Mouse (Mus musculus): ENCODE measurements around the gene Il17ra. TPM values are rescaled to one million over a fixed set of nuclear protein-coding genes. Genes with fewer than 3 reads are reported as not detected.

The Il17ra gene
- polyA plus RNA-seq, 1 experiment from 2014 or later: 3.0 TPM

- Histone ChIP-seq H3K9me3 (replicated peaks) (no peaks in the 10 kb centered on the region), H3K27ac (no peak overlapping the region), H3K4me3 (no peak overlapping the region), H3K4me1 (peaks cover 12% of the 10 kb centered on the region), H3K27me3 (ENCODE audit: low read depth, poor library complexity, severe bottlenecking) (no peaks in the 10 kb centered on the region), H3K36me3 (peaks cover 49% of the 10 kb centered on the region)
- DNase-seq (ENCODE audit: low spot score): no peak
- 94% methylated on average over 5 of the region's 5 CpGs for WGBS
Observed at GRCm38 (mm10) chr6:120524796-120525195, 61.7 kb downstream of the Il17ra start.

GRCm38 (mm10) chr6:120529123-120529522 is 66.1 kb downstream of the Il17ra start:
- peaks cover 26% of the 10 kb centered on the region for H3K4me1 ChIP-seq
- DNase-seq (ENCODE audit: low spot score): no peak
- 87% methylated on average over 4 of the region's 4 CpGs for WGBS
- no peak overlapping the region for H3K4me3 ChIP-seq
- H3K36me3 ChIP-seq: peaks cover 12% of the 10 kb centered on the region
- H3K27me3 ChIP-seq (ENCODE audit: low read depth, poor library complexity, severe bottlenecking): no peaks in the 10 kb centered on the region
- no peaks in the 10 kb centered on the region for H3K9me3 ChIP-seq (replicated peaks)
- no peak overlapping the region for H3K27ac ChIP-seq

GRCm38 (mm10) chr6:120531020-120531965 is 68.2 kb downstream of the Il17ra start, which contains the start of gene Hdhd5:
Gene Hdhd5 (minus strand): TSS chr6:120531319.
- Histone ChIP-seq H3K36me3 (peaks cover 8% of the 10 kb centered on the region), H3K27me3 (ENCODE audit: low read depth, poor library complexity, severe bottlenecking) (no peaks in the 10 kb centered on the region), H3K27ac (peak within 1 kb of the TSS; percentile 94), H3K4me3 (peak within 1 kb of the TSS; percentile 98), H3K4me1 (peaks cover 26% of the 10 kb centered on the region), H3K9me3 (replicated peaks) (no peaks in the 10 kb centered on the region)
- 1% methylated on average over 75 of the region's 75 CpGs for WGBS
- DNase-seq (ENCODE audit: low spot score): peak; percentile 96

- 84% methylated on average over 1 of the region's 1 CpGs for WGBS
- DNase-seq (ENCODE audit: low spot score): no peak
- H3K27me3 ChIP-seq (ENCODE audit: low read depth, poor library complexity, severe bottlenecking): no peaks in the 10 kb centered on the region
- no peak overlapping the region for H3K4me3 ChIP-seq
- peaks cover 8% of the 10 kb centered on the region for H3K36me3 ChIP-seq
- no peaks in the 10 kb centered on the region for H3K9me3 ChIP-seq (replicated peaks)
- no peak overlapping the region for H3K27ac ChIP-seq
- H3K4me1 ChIP-seq: peaks cover 26% of the 10 kb centered on the region
Observed at GRCm38 (mm10) chr6:120532594-120532993, 69.5 kb downstream of the Il17ra start.

GRCm38 (mm10) chr6:120536337-120536736 is 73.3 kb downstream of the Il17ra start:
- no peaks in the 10 kb centered on the region for H3K27me3 ChIP-seq (ENCODE audit: low read depth, poor library complexity, severe bottlenecking)
- no peaks in the 10 kb centered on the region for H3K36me3 ChIP-seq
- 86% methylated on average over 2 of the region's 2 CpGs for WGBS
- H3K27ac ChIP-seq: no peak overlapping the region
- no peak overlapping the region for H3K4me3 ChIP-seq
- no peaks in the 10 kb centered on the region for H3K9me3 ChIP-seq (replicated peaks)
- DNase-seq (ENCODE audit: low spot score): no peak
- H3K4me1 ChIP-seq: peaks cover 22% of the 10 kb centered on the region

Other genes with a start within 250 kb of the Il17ra start
- gene D330020A13Rik, start 168.9 kb upstream of the Il17ra start, polyA plus RNA-seq (2016; fragmentation: Nextera tagmentation; extraction: Ambion mirVana): not detected in 2 replicates
- 0.11 and 0.21 TPM in 2 replicates for gene B4galnt3, start 168.7 kb upstream of the Il17ra start, polyA plus RNA-seq (2016; fragmentation: Nextera tagmentation; extraction: Ambion mirVana)
- gene Kdm5a, start 99.1 kb upstream of the Il17ra start, polyA plus RNA-seq (2016; fragmentation: Nextera tagmentation; extraction: Ambion mirVana): 45.7 and 45.9 TPM in 2 replicates
- gene Ccdc77, start 98.9 kb upstream of the Il17ra start, polyA plus RNA-seq (2016; fragmentation: Nextera tagmentation; extraction: Ambion mirVana): 25.6 and 29.4 TPM in 2 replicates
- gene Tmem121b, start 30.6 kb downstream of the Il17ra start, polyA plus RNA-seq (2016; fragmentation: Nextera tagmentation; extraction: Ambion mirVana): 0.10 and 0.18 TPM in 2 replicates
- gene Hdhd5, start 68.1 kb downstream of the Il17ra start, polyA plus RNA-seq (2016; fragmentation: Nextera tagmentation; extraction: Ambion mirVana): 24.4 and 26.3 TPM in 2 replicates
- 12.7 and 17.5 TPM in 2 replicates for gene Cecr2, start 203.1 kb downstream of the Il17ra start, polyA plus RNA-seq (2016; fragmentation: Nextera tagmentation; extraction: Ambion mirVana)

Measured in limb, embryonic 10.5 days (tissue).